Mouse (Mus musculus) midbrain, embryonic 15.5 days (tissue): Measurements from ENCODE around the gene Epyc. TPM values are rescaled to one million over a fixed set of nuclear protein-coding genes. Genes with fewer than 3 reads are reported as not detected.

Experiments
- ATAC-seq: fragments of 200-750 bp; cut with Nextera tagmentation; replicated peaks from 2 replicates; pipeline ENCODE4 v1.8.0; 2017; ENCODE audit warnings: moderate TSS enrichment
- H3K27ac ChIP-seq: fragments of 300-500 bp; sonication (generic); 2 replicates; pipeline ENCODE4 v1.5.1; 2015; ENCODE audit warnings: mild to moderate bottlenecking, inconsistent platforms
- H3K27me3 ChIP-seq: fragments of 300-500 bp; sonication (generic); replicated peaks from 2 replicates; pipeline ENCODE4 v1.6.1; 2015; ENCODE audit warnings: inconsistent platforms
- H3K36me3 ChIP-seq: fragments of 300-500 bp; sonication (generic); replicated peaks from 2 replicates; pipeline ENCODE4 v1.6.1; 2015; ENCODE audit warnings: inconsistent platforms
- H3K4me1 ChIP-seq: fragments of 300-500 bp; sonication (generic); 2 replicates; pipeline ENCODE4 v1.6.1; 2015; ENCODE audit warnings: inconsistent platforms
- H3K4me2 ChIP-seq: fragments of 300-500 bp; sonication (generic); 2 replicates; pipeline ENCODE4 v1.6.1; 2015; ENCODE audit warnings: inconsistent platforms, mild to moderate bottlenecking, moderate library complexity
- H3K4me3 ChIP-seq: fragments of 300-500 bp; sonication (generic); 2 replicates; pipeline ENCODE4 v1.5.1; 2015; ENCODE audit warnings: mild to moderate bottlenecking, inconsistent platforms
- H3K9ac ChIP-seq: fragments of 300-500 bp; sonication (generic); 2 replicates; pipeline ENCODE4 v1.6.1; 2015; ENCODE audit warnings: mild to moderate bottlenecking, inconsistent platforms
- H3K9me3 ChIP-seq: fragments of 300-500 bp; sonication (generic); 2 replicates; pipeline ENCODE4 v1.6.1; 2016; ENCODE audit warnings: inconsistent platforms
- WGBS: fragments of 180-500 bp; shearing (Covaris S2); methylation state at CpG from one replicate; pipeline ENCODE4 v1.1.7; 2015; ENCODE audit warnings: mixed read lengths; 5-methylcytosine and 5-hydroxymethylcytosine counted together
- polyA plus RNA-seq: library from polyadenylated mRNA; unstranded; fragments of >200 nt; fragmentation: Nextera tagmentation; extraction: Ambion mirVana; gene quantifications from 2 replicates; pipeline ENCODE4 v1.2.1, GENCODE M21; 2015

Gene Epyc
- 0.24 and 0.50 TPM in 2 replicates for polyA plus RNA-seq

GRCm38 (mm10) chr10:97643768-97644167 is at the start of gene Epyc:
TSS of gene Epyc (plus strand) at chr10:97644068.
- no peaks in the 10 kb centered on the region for H3K27me3 ChIP-seq
- 89% methylated on average over 2 of the region's 2 CpGs for WGBS
- H3K27ac ChIP-seq: no peak within 1 kb of the TSS

DNA sequence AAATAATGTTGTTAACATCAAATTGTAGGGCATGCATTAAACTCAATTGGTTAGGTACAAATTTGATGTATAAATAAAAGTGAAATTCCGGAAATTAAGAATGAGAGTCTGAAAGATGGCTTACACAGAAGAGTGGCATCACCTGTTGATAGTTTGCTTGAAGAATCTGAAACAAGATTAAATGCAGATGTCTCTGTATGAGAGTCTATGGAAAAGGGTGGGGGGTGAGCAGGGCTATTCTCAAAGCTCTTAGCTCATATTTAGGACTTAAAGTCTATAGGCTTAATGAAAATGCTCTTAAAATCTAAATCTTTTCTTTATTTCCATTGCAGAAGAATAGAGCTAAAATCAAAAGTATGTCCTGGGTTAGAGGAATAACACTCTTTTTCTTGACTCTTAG is 48.2 kb upstream of the Epyc start:
- no peak overlapping the region for H3K27ac ChIP-seq
- no peak overlapping the region for H3K4me3 ChIP-seq
- no peak overlapping the region for H3K9ac ChIP-seq
- no peaks in the 10 kb centered on the region for H3K4me1 ChIP-seq
- no peak for ATAC-seq
- H3K9me3 ChIP-seq: no peaks in the 10 kb centered on the region
- H3K27me3 ChIP-seq: no peaks in the 10 kb centered on the region
- WGBS: 79% methylated on average over 1 of the region's 1 CpGs
- H3K36me3 ChIP-seq: no peaks in the 10 kb centered on the region
- H3K4me2 ChIP-seq: no peak overlapping the region

More at GRCm38 (mm10) chr10:97643768-97644167, at the start of gene Epyc:
- Histone ChIP-seq H3K4me2 (no peak within 1 kb of the TSS), H3K9ac (no peak within 1 kb of the TSS), H3K9me3 (no peaks in the 10 kb centered on the region), H3K4me1 (no peaks in the 10 kb centered on the region), H3K36me3 (no peaks in the 10 kb centered on the region), H3K4me3 (no peak within 1 kb of the TSS)
- ATAC-seq: no peak

- Histone ChIP-seq H3K27ac (no peak overlapping the region), H3K27me3 (no peaks in the 10 kb centered on the region), H3K4me3 (no peak overlapping the region), H3K4me1 (no peaks in the 10 kb centered on the region), H3K9ac (no peak overlapping the region), H3K9me3 (no peaks in the 10 kb centered on the region), H3K36me3 (no peaks in the 10 kb centered on the region), H3K4me2 (no peak overlapping the region)
- no peak for ATAC-seq
- WGBS: 90% methylated on average over 4 of the region's 4 CpGs
Measured at GRCm38 (mm10) chr10:97601744-97602143, 42.1 kb upstream of the Epyc start.

- Histone ChIP-seq H3K4me3 (no peak overlapping the region), H3K4me2 (no peak overlapping the region), H3K27me3 (no peaks in the 10 kb centered on the region), H3K36me3 (no peaks in the 10 kb centered on the region), H3K4me1 (no peaks in the 10 kb centered on the region), H3K27ac (no peak overlapping the region), H3K9ac (no peak overlapping the region), H3K9me3 (no peaks in the 10 kb centered on the region)
- ATAC-seq: no peak
Measured at GRCm38 (mm10) chr10:97603256-97603655, 40.6 kb upstream of the Epyc start.

- H3K36me3 ChIP-seq: no peaks in the 10 kb centered on the region
- no peak for ATAC-seq
- no peak within 1 kb of the TSS for H3K27ac ChIP-seq
- H3K4me3 ChIP-seq: no peak within 1 kb of the TSS
- H3K27me3 ChIP-seq: no peaks in the 10 kb centered on the region
- no peak within 1 kb of the TSS for H3K9ac ChIP-seq
- no peaks in the 10 kb centered on the region for H3K9me3 ChIP-seq
- H3K4me2 ChIP-seq: no peak within 1 kb of the TSS
- H3K4me1 ChIP-seq: no peaks in the 10 kb centered on the region
- 78% methylated on average over 2 of the region's 2 CpGs for WGBS
Measured at GRCm38 (mm10) chr10:97606579-97606978, 37.3 kb upstream of the Epyc start, which contains the start of gene Kera. TSS of gene Kera (plus strand) at chr10:97606879.

DNA sequence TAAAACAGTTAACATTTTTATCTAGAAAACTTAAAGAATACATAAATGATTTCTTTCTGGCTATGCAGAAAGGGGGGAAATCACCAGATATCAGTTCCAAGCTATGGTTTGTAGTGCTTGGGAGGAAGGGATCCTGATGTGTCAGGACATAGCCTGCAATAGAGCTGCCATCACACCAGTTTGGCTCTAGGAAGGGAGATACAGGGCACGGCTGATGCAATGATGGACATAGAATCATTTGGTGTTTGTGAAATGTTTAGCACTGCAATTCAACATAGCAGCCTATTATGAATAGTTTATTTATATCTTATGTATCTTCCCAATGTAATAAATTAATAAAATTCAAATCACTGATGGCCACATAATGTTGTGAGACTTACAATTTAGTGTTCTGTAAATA is 21.5 kb upstream of the Epyc start:
- H3K27ac ChIP-seq: no peak overlapping the region
- H3K9ac ChIP-seq: no peak overlapping the region
- H3K4me2 ChIP-seq: no peak overlapping the region
- H3K27me3 ChIP-seq: no peaks in the 10 kb centered on the region
- H3K4me1 ChIP-seq: no peaks in the 10 kb centered on the region
- H3K36me3 ChIP-seq: no peaks in the 10 kb centered on the region
- H3K4me3 ChIP-seq: no peak overlapping the region
- WGBS: 98% methylated on average over 1 of the region's 1 CpGs
- H3K9me3 ChIP-seq: no peaks in the 10 kb centered on the region
- no peak for ATAC-seq

- Histone ChIP-seq H3K4me1 (no peaks in the 10 kb centered on the region), H3K36me3 (no peaks in the 10 kb centered on the region), H3K4me3 (no peak overlapping the region), H3K9me3 (no peaks in the 10 kb centered on the region), H3K4me2 (no peak overlapping the region), H3K9ac (no peak overlapping the region), H3K27me3 (no peaks in the 10 kb centered on the region), H3K27ac (no peak overlapping the region)
- no peak for ATAC-seq
- 93% methylated on average over 2 of the region's 2 CpGs for WGBS
Measured at GRCm38 (mm10) chr10:97624381-97624780, 19.5 kb upstream of the Epyc start.

DNA sequence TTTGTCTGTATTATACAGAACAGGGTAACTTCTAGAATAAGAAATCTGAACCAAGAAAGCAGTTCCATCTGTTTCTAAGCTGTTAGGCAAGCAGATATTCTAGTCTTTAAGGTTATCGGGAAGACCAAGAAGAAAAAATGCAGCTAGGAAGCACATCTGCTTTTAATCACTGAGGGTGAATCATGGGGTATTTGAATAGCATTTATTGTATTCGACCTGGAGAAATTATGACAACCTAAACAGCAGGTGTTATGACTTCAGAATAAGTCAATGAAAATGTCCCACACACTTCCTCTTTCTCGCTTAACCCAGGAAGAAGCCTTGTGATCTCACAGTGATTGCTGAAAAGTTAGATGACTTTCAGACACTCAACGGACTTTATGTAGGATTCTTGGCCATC is 18.8 kb upstream of the Epyc start:
- Histone ChIP-seq H3K9ac (no peak overlapping the region), H3K4me3 (no peak overlapping the region), H3K27me3 (no peaks in the 10 kb centered on the region), H3K4me2 (no peak overlapping the region), H3K36me3 (no peaks in the 10 kb centered on the region), H3K4me1 (no peaks in the 10 kb centered on the region), H3K27ac (no peak overlapping the region), H3K9me3 (no peaks in the 10 kb centered on the region)
- no peak for ATAC-seq
- WGBS: 77% methylated on average over 4 of the region's 4 CpGs

GRCm38 (mm10) chr10:97626543-97626942 is 17.3 kb upstream of the Epyc start:
- 94% methylated on average over 1 of the region's 1 CpGs for WGBS
- no peak for ATAC-seq

DNA sequence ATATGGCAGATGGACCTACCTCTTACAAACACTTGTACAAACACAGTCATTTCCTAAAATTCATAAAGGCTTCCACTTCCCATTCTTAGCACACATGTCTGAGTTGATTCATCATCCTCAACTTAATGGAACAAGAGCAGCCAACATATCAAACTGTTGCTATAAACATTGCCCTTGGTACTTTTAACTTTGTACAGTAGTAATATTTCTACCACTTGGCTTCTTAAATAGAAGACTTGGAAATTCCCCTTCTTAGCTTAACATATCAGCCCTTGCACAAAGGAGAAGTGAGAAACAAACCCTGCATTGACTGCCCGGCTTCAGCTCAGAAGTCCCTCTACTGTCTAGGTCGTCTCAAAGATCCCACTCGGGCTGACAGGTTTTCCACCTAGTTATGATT is 12.8 kb upstream of the Epyc start:
- H3K4me2 ChIP-seq: no peak overlapping the region
- H3K27ac ChIP-seq: no peak overlapping the region
- H3K27me3 ChIP-seq: no peaks in the 10 kb centered on the region
- H3K4me1 ChIP-seq: no peaks in the 10 kb centered on the region
- no peaks in the 10 kb centered on the region for H3K36me3 ChIP-seq
- no peak overlapping the region for H3K4me3 ChIP-seq
- H3K9me3 ChIP-seq: no peaks in the 10 kb centered on the region
- WGBS: 93% methylated on average over 3 of the region's 3 CpGs
- no peak overlapping the region for H3K9ac ChIP-seq
- no peak for ATAC-seq

More at GRCm38 (mm10) chr10:97626543-97626942, 17.3 kb upstream of the Epyc start:
- Histone ChIP-seq H3K9ac (no peak overlapping the region), H3K4me1 (no peaks in the 10 kb centered on the region), H3K27ac (no peak overlapping the region), H3K4me3 (no peak overlapping the region), H3K9me3 (no peaks in the 10 kb centered on the region), H3K36me3 (no peaks in the 10 kb centered on the region), H3K4me2 (no peak overlapping the region), H3K27me3 (no peaks in the 10 kb centered on the region)

- H3K27me3 ChIP-seq: no peaks in the 10 kb centered on the region
- no peak overlapping the region for H3K4me2 ChIP-seq
- H3K4me1 ChIP-seq: no peaks in the 10 kb centered on the region
- no peak overlapping the region for H3K4me3 ChIP-seq
- no peaks in the 10 kb centered on the region for H3K36me3 ChIP-seq
- H3K9me3 ChIP-seq: no peaks in the 10 kb centered on the region
- WGBS: 95% methylated on average over 2 of the region's 2 CpGs
- H3K27ac ChIP-seq: no peak overlapping the region
- no peak for ATAC-seq
- no peak overlapping the region for H3K9ac ChIP-seq
Measured at GRCm38 (mm10) chr10:97641926-97642325, 1.9 kb upstream of the Epyc start.

DNA sequence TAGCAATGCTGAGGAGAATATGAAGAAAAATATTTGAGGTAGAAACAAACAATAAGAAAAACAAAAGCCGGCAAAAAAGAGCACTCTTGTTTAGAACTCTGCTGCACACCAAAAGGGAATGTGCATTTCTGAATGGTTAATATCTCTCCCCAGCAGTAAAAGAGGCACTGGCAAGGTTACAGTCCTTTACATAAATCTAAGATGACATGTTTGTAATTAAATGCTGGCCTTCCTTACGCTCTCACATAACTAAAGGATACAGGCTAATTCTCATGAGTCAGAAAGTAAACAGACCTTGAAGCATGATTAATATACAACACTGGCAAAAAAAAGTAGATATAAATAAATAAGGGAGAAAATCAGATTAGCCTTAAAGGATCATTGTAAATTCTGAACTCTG is 6.5 kb downstream of the Epyc start:
- Histone ChIP-seq H3K4me3 (no peak overlapping the region), H3K4me1 (no peaks in the 10 kb centered on the region), H3K27ac (no peak overlapping the region), H3K27me3 (no peaks in the 10 kb centered on the region), H3K36me3 (no peaks in the 10 kb centered on the region), H3K9me3 (no peaks in the 10 kb centered on the region), H3K9ac (no peak overlapping the region), H3K4me2 (no peak overlapping the region)
- 72% methylated on average over 2 of the region's 2 CpGs for WGBS
- ATAC-seq: no peak

GRCm38 (mm10) chr10:97659489-97659888 is 15.6 kb downstream of the Epyc start:
- H3K27ac ChIP-seq: no peak overlapping the region
- no peaks in the 10 kb centered on the region for H3K36me3 ChIP-seq
- no peaks in the 10 kb centered on the region for H3K9me3 ChIP-seq
- no peak overlapping the region for H3K4me2 ChIP-seq
- no peak overlapping the region for H3K9ac ChIP-seq
- no peak for ATAC-seq
- no peak overlapping the region for H3K4me3 ChIP-seq
- no peaks in the 10 kb centered on the region for H3K4me1 ChIP-seq
- H3K27me3 ChIP-seq: no peaks in the 10 kb centered on the region
- whole genome bisulfite sequencing: 88% methylated on average over 1 of the region's 1 CpGs
